18 mouse cellular contexts compared by ENCODE assay signal in the genomic region with DNA sequence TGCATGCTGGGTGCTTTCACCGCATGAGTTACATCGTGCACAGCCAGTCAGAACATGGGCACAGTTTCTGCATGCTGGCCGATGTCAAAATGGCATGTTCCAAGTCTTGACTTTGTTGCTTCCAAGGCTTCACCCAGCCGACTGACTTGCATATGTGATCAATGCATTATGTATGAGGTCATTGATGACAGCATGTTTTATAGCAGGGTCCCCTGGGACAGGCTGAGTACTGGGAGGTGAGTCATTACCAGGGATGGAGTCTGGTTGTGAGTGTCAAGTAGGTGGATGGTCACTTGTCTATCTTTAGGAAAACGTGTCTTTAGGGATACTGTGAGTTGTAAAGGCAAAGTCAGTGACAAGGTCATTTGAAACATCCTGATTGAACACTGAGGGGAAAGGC.
"Had no signal": no experiment of that assay in that cellular context is flagged by ENCODE, and none has a peak within 500 bp of the region (broad histone marks: within the 10 kb centered on the region; RNA-seq: fewer than 3 reads in every experiment).

No protein-coding gene starts in this region.

- H3K36me3 ChIP-seq: kidney, embryonic 15.5 days; limb, embryonic 12.5 days; limb, embryonic 15.5 days; midbrain, embryonic 13.5 days; neural tube, embryonic 13.5 days had no signal

- H3K9me3 ChIP-seq: kidney, embryonic 15.5 days; limb, embryonic 12.5 days; limb, embryonic 15.5 days; midbrain, embryonic 13.5 days; neural tube, embryonic 13.5 days had no signal

- H3K4me1 ChIP-seq: kidney, embryonic 15.5 days; limb, embryonic 12.5 days; limb, embryonic 15.5 days; midbrain, embryonic 13.5 days; neural tube, embryonic 13.5 days had no signal

- DNase-seq: kidney, adult 8-10 months; kidney, postnatal 10 days; kidney, postnatal 36 days; left cerebral cortex, postnatal 4 days; liver, postnatal 0 days; lung, embryonic 14.5 days; right cerebral cortex, adult 18-20 months; right cerebral cortex, postnatal 14 days; right cerebral cortex, postnatal 4 days; thymus, adult 2 months; thymus, postnatal 14 days; thymus, postnatal 4 days had no signal

- ATAC-seq: liver, postnatal 0 days; lung, postnatal 0 days; midbrain, embryonic 13.5 days had no signal

- H3K4me3 ChIP-seq: kidney, embryonic 15.5 days; limb, embryonic 12.5 days; limb, embryonic 15.5 days; midbrain, embryonic 13.5 days; neural tube, embryonic 13.5 days had no signal

- H3K27me3 ChIP-seq: kidney, embryonic 15.5 days; limb, embryonic 12.5 days; limb, embryonic 15.5 days; midbrain, embryonic 13.5 days; neural tube, embryonic 13.5 days had no signal
